In genomic region chr6:28592323-28592893, GRCm38 (mm10) we compare ENCODE assay signal across 13 mouse cellular contexts.
"Had no signal": no experiment of that assay in that cellular context is flagged by ENCODE, and none has a peak within 500 bp of the region (broad histone marks: within the 10 kb centered on the region; RNA-seq: fewer than 3 reads in every experiment).

No protein-coding gene starts in this region.

- H3K4me1 ChIP-seq: intestine, embryonic 15.5 days had no signal

- H3K4me2 ChIP-seq: intestine, embryonic 15.5 days; limb, embryonic 12.5 days; liver, embryonic 13.5 days had no signal

- H3K4me3 ChIP-seq: intestine, embryonic 15.5 days; limb, embryonic 12.5 days; liver, embryonic 13.5 days; myocyte had no signal

- H3K9ac ChIP-seq: intestine, embryonic 15.5 days; limb, embryonic 12.5 days; liver, embryonic 13.5 days; liver, postnatal 0 days had no signal

- H3K36me3 ChIP-seq: intestine, embryonic 15.5 days had no signal

- H3K9me3 ChIP-seq: intestine, embryonic 15.5 days; limb, embryonic 12.5 days; liver, embryonic 13.5 days had no signal

- DNase-seq: kidney, adult 18-20 months; kidney, postnatal 10 days; kidney, postnatal 4 days; liver; liver, embryonic 13.5 days; liver, postnatal 0 days; midbrain, embryonic 14.5 days; spleen, adult 18-20 months; thymus, adult 18-20 months; thymus, postnatal 14 days had no signal

- ATAC-seq: intestine, embryonic 15.5 days; liver, postnatal 0 days had no signal

- H3K27ac ChIP-seq: intestine, embryonic 15.5 days; limb, embryonic 12.5 days; liver, embryonic 13.5 days had no signal

- H3K27me3 ChIP-seq: intestine, embryonic 15.5 days; limb, embryonic 12.5 days; liver, embryonic 13.5 days had no signal
